Mouse (Mus musculus) left cerebral cortex, postnatal 10 days (tissue): ENCODE measurements at regions not wholly inside any gene's neighbourhood (a gene's known extent, or its start where the extent isn't known, plus 50 kb on each side); places are given as distances from the start of the nearest gene placed in this dataset.
"Not testable (repeated sequence)": the region's sequence is repeated elsewhere in the genome, so short reads cannot be mapped to it uniquely, and the experiment has no call there.

ENCODE experiments used
- DNase-seq, 2 experiments: peaks; one replicate each; pipeline ENCODE4 v3.0.0; 2021 to 2022; ENCODE audit warnings: low spot score in 2 of 2, mixed read lengths in 1 of 2; ENCODE audit errors: extremely low spot score in 1 of 2
- intact Hi-C: fragments of 180-260 bp; cut with DNase I; formaldehyde crosslinking; loops from one replicate; pipeline ENCODE4 v1.15.1; 2025

DNA sequence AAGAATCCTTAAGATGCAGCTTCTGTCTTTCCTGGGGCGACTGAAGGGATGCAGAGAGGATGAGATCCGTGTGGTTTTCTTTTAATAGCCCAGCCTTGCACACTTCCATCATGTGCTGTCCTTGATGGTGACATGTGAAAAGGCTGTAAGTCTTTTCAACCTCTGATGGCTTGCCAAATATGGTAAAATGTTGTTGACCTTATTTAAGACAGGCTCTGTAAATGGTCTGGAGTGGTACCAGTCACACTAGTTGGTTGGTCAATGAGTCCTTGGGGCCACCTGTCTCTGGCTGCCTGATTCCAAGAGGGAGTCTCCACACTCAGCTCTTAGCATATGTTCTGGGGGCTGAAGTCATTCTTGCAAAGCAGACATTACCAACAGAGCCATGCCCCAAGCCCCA is 547.7 kb downstream of the Bnc2 start:
- intact Hi-C loops: no loop called here

DNA sequence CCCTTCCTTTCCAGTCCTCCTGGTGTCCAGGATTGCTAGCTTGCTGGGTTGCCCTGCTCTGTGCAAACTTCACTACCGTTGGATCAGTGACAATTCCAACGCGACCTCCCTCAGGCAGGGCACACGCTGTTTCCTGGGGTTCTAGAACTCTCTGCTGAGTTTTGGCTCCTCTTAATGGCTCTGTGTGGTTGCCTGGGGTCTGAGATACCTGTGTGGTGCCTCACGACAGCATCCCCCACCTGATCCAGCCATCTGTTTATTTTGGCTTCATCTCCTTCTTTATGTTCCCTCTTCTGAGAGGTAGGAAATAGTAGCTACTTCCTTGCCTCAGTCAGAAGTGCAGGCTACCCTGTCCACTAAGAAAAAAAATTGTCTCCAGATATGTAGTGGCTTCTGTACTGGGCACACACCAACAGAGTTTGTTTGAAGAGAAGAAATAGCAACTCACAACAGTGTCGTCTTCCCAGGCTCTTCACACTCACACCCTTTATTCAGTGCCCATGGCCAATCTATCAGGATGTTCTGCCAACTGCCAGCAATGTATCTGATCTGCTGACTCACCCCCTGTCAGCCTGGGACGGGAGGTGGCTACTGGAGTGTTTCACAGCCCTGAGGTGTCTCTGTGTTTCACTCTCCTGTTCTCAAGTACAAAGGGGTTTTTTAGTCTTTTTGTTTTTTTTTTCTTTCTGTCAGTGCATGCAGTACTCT is 544.1 kb downstream of the Bnc2 start:
- DNase-seq: no peak
- intact Hi-C loops: no loop called here

More for the DNA sequence above, 547.7 kb downstream of the Bnc2 start:
- DNase-seq: no peak

DNA sequence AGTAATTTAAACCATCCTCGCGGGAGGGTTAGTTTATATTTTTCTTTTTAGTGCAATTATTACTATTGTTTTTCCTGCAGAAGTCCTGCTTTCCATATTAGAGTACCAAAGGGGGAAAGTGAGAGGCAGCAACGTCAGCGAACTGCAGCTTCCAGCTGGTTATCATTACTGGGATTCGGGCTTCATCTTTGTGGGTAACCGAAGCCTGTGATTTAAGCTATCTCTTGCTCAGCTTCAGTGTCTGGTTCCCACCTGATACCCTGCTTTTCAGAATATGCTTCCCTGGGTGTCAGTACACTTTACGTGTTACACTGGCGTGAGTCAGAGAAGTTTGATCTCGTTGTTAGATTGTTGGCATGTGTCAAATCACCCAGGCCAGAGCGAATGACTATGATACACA is 539.3 kb downstream of the Bnc2 start:
- DNase-seq: no peak
- intact Hi-C loops: no loop called here

DNA sequence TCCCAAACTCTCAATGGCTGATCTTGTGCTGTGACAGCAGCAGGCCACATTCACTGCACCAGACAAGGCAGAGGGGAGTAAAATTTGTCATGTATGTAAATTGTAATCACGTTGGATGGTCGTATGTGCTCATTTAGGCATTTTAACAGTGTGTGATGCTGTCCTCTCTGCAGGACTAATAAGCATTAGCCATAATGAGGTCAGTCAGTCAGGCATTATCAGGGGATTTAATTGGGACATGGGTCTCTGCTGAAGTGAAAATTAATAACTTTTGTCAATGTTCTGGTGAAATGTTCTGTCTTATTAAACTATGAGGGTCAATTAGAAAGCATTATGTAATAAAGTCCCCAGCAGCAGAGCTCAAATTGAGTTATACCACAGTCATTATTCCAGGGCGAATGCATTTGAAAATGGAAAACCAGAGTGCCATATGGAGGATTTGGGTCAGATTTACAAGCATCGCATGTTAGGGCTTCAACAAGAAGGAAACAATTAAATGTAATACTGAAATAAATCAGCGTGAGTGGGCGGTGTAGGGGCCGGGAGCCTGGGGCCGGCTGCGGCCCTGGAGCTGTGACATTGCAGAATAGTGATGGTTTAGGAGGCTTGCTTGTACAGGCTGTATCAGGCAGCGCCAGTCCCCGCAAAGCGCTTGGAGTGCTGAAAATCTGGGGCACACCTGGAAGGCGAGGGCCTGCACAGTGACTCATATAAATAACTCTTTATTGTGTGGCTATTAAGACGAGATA is 537.7 kb downstream of the Bnc2 start:
- intact Hi-C loops: no loop called here
- no peak for DNase-seq

DNA sequence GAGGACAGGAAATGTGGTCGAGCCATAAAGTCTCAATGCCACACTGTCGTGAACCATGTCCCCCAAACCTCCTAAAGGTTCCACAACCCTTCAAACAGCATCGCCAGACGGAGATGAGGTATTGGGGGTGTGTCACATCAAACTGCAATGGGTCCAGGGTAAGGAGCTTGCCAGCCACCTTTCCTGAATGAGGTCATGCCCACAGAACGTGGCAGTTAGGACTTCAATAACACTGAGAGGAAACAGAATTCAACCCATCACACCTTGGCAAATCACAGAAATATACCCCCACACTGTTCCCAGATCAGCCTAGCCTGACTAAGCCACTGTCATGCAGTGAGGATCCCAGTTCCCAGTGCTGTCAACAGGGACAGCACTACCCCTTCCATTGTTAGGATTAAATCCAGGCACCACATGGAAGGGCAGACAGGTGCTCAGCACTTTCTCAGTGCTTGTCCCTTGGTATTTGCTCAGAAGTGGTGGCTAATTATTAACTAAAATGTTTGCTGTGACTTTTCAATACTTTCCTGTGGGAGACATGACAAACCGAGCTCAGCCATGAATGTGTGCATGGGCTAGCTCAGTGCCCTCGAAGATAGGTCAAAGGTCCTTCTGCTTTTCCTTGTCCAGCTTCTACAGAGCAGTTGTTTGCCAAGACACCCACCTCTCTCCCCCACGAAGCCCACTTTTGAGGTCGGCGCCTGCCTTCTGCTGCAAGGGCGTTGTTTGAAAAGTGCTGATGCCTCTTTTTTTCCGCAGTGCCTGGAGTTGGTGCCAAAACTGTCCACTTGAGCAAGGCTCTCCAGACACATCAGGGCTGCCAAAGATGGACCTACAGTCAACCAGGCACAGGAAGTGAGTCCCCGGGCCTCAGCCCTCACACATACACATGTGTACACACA is 525.7 kb downstream of the Bnc2 start:
- DNase-seq: no peak
- intact Hi-C loops: no loop called here

DNA sequence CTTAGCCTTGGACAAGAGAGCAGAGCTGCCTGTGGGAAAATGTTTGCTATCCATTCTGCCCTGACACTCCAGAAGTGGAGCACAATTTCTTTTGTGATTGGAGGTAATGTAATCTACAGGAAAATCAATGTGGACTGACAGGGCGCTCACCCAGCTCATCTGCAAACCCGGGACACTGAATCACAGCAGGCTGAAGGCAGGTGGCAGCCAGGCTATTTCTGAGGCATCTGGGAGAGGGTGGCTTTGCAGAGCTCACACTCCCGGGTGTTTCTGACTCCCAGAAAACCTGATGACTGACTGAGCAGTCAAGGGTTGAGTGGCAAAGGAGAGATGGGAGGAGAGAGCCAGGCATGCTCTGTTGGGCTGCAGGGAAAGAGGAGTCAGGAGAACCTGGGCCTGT is 524.4 kb downstream of the Bnc2 start:
- intact Hi-C loops: no loop called here
- DNase-seq: no peak

DNA sequence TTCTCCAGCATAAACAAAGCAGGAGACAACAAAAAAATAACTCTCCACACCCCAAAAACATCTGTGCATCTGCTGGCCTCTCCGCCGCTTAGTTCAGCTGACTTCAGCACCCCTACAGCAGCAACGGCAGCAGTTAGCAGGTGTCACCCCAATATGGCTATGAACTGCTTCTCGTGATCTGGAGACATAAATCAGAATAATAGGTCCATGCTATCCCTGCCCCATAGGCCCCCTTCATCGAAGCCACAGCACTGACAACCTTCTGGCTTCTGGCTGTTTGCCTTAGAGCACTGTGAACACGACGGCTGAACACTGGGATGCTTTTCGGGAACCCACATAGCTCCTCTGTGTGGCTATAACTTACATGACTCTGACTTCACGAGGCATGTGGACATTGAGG is 523.8 kb downstream of the Bnc2 start:
- intact Hi-C loops: no loop called here
- no peak for DNase-seq

DNA sequence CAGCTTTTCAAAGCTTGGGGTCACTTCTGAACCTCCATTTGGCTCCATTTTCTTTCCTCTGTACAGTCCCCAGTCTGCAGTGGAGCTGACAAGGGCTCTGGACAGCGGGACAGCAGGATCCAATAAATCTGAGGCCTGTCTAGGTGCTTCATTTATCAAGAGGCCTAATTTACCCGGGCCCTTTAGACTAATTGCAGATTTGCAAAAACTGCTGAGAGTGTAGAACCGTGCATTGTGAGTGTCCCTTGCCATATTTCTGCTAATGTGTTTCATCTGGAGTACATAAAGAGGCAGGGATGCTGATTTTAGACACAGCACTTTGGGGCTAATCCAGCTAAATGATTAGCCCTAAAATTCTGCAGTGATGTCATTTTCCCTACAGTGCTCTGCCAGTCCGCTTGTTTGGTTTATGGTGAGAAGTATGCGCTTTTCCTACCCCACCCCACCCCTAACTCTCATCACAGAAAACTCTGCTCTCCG is 523.1 kb downstream of the Bnc2 start:
- intact Hi-C loops: no loop called here
- no peak for DNase-seq

DNA sequence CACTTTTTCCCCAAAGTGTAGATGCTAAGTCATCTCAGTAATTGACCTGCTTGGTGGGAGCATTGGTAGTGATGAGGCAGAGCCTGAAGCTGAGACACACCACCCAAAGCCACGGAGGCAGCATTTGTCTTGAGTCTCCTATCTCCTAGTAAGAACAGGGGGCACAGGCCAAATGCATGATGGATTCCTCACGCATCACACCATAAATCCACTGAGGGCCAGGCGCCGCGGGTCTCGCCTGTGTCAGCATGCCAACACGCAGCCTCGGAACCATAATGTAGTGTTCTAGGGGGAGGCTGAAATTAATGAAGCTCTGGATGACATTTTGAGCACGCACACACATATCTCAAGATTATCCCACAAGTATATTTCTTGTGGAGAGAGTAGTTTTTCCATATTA is 521.5 kb downstream of the Bnc2 start:
- DNase-seq: no peak
- intact Hi-C loops: no loop called here

DNA sequence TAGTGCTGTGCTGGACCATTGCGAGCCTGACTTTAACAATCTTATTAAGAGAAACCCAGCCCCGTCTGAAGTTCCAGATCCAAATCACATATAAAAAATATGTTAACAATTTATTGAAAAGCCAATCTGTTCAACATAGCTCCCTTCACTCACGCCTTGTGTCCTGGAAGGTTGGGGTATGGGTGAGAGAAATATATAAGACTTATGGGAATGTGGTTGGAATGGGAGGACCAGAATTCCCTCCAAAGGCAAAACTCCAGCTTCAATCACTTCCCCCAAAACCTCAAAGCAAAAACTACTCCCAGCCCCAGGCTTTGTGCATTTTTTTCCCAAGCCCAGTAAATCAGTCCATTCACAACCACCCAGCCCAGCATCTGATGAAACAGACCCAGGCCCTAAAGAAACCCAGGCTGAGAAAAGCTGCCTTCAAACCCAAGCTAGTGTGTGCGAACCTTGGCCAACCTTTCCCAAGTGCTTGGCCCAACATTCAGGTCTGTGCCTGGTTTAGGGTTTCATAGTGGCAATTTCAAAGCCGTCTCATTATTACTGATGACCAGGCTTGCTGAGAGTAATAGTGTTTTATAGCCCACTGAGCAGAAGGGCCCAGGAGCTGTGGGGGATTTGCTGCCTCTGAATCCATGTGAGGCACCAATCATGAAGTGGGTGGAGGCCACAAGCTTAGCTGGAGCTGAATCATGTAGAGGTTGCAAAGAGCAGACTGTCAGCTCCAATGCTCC is 517.0 kb downstream of the Bnc2 start:
- DNase-seq: no peak
- intact Hi-C loops: no loop called here

DNA sequence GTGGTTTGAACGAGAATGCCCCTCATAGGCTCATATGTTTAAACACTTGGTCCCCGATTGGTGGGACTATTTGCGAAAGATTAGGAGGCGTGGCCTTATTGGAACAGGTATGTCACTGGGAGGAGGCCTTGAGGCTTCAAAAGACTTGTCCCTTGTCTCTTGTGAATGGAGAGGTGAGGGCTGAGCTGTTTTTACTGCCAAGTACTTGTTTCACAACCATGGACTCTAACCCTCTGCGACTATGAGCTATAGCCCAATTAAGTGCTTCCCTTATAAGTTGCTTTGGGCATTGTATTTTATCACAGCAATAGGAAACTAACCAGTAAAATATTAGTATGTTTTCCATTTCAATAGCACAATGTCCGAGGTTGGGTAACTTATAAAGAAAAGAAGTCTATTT is 511.7 kb downstream of the Bnc2 start:
- DNase-seq: no peak

DNA sequence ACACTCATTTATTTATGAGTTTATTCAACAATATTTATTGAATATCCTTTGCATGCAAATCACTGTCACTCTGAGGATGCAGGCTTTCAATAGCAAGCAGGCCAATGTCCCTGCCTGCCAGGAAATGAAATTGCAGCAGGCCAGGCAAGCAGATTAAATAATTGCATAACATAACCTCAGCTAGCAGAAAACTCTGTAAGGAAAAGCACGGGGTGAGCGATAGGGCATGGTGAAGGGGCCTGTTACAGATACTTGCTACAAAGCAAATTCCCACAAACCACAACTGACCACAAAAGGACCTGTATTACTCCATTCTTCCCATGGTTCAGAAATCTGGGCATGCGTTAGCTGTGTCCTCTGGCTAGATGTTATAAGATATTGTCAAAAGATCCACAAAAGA is 509.8 kb downstream of the Bnc2 start:
- intact Hi-C loops: no loop called here
- no peak for DNase-seq

More for the DNA sequence above, 511.7 kb downstream of the Bnc2 start:
- intact Hi-C loops: no loop called here

DNA sequence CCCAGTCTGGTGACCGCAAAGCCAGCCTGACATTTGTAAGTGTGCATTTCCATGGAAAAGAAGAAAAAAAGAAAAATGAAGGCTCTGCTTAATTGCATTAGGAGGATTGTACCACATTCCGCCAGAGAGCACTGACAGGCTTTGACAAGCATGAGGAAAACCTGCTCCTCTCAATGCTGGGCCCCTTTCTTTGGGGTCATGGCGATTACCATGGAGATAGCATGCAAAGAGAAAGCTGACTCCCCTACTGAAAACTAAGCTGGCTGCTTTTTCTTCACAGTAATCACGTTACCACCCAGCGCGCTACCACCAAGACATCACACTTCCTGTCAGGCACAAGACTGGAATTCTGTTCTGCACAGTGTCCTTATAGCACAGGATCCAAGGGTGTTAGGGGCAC is 502.2 kb downstream of the Bnc2 start:
- no peak for DNase-seq
- intact Hi-C loops: no loop called here

DNA sequence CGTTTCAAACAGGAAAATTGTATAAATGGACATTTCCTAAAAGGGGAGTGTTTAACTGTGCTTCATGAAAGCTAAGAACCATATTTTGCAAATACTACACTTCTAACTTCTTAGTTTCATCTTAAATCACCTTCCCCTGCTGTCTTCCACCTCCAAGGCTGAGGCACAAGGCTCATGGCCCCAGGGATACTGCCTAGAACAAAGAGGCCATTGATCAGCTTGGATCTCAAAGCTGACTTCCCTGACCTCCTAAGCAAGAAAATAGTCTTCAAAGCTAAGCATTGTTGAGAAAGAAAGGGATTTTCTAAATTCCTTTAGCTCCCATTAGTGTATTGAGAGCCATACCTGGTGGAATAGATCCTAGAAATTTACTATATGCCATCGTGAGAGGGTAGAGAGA is 501.6 kb downstream of the Bnc2 start:
- intact Hi-C loops: no loop called here
- no peak for DNase-seq

DNA sequence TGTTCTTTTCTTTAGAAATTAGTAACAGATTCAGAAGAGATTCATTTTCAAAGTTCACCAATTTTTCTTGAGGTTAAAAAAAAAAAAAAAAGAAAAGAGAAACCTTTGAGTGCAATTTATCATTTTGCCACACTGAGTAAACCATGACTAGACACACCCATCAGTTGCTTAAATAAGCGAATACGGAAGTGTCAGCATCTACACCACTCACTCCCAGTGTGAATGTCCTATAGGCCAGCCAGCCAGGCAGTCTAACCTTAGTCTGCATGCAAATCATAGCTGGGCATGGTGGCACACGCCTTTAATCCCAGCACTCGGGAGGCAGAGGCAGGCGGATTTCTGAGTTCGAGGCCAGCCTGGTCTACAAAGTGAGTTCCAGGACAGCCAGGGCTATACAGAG is 498.6 kb downstream of the Bnc2 start:
- intact Hi-C loops, DNase-seq: not testable (repeated sequence)

DNA sequence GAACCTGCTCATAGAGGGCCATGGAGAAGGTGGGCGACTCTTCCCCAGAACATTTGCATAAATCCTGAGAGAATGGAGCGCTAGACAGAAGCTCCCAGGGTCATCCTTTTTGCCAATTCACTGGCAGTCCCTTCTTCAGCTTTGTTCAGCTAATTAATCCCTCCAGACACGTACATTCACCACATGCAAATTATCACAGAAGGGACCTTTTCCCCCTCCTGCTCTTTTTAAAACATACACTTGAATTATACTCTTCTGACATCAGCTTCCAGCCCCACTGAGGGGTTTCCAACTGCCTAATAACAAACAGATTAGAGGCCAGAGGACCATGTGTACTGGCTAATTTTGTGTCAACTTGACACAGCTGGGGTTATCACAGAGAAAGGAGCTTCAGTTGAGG is 497.2 kb downstream of the Bnc2 start:
- DNase-seq: no peak
- intact Hi-C loops: no loop called here

DNA sequence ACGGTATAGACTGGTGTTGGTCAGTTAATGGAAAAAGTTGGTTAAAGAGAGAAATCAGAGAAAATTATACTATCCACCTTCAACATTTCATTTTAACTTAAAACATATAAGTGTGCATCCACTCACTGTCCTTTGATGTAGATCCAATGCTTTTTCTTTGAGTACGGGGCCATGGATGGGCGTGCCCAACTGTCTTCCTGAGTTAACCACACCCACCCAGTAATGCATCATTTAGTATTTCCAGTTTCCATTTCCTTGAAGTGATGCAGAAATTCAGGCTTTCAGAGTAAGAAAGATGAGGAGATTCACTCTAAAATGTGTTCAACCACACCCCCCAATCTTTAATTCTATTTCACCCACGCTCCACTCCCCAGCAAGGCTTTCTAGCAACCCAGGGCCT is 490.6 kb downstream of the Bnc2 start:
- DNase-seq: no peak
- intact Hi-C loops: no loop called here

DNA sequence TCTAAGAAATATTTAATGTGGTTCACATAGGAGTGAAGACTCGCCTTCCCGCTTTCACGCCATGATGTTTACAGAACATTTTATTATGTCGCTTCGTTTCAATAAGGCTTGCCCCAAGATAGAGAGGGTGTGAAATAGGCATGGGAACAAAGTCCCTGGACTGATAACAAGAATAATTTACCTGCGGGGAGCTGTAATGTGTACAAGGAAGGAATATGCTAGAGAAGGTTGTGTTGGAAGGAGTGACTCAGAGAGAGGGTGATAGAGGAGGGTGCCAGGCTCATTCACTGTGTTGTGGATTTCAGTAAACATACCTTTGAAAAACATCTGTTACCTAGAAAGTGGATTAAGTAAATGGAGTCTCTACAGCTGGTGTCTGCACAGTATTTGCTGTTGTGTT is 490.2 kb downstream of the Bnc2 start:
- intact Hi-C loops: no loop called here
- DNase-seq: no peak

DNA sequence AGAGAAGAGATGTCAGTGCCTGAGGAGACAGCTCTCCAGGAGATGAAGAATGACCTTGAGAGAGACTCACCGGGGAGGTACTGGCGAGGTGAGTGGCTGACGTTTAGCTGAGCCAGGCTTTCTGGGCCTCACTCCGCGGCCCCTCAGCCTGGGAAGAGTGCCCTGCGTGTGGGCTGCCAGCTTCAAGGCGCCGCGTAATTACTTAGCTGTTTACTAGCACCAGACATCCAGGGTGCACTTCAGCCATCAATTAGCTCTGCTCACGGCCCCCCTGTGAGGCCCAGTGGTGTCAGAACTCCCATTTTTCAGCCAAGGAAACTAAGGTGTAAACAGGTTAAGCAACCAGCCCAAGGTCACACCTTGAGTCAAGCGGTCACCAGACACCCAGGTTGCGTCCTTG is 485.8 kb downstream of the Bnc2 start:
- intact Hi-C loops: no loop called here
- no peak for DNase-seq
